Mouse (Mus musculus) kidney, postnatal 14 days (tissue): ENCODE data around the gene 1110008P14Rik.

Experiments
- DNase-seq: peaks from one replicate; pipeline ENCODE4 v3.0.0; 2022; ENCODE audit warnings: mixed read lengths

The 1110008P14Rik gene

DNA sequence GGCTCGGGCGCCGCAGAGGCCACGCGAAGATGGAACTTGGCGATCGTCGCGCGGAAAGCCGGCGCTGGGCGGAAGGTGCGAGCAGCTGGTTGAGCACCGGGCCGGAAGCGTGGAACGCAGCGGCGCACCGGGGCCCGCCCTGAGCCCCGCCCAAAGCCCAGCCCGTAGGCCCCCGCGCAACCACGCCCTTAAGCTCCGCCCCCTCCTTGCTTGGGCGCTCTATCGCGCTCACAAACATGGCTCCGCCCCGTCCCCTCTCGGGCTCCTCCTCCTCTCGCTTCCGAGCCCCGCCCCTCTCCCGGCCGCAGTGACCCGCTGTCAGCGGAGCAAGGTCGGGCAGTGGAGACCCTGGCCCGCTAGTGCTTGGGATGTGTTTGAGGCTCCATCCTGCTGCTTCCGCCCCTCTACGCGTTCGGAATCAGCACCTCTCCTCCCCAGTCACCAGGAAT, at the start of gene 1110008P14Rik:
1110008P14Rik (minus strand) TSS at position 164 of the 449 bp plus-strand sequence.
- DNase-seq: peak; percentile 96

DNA sequence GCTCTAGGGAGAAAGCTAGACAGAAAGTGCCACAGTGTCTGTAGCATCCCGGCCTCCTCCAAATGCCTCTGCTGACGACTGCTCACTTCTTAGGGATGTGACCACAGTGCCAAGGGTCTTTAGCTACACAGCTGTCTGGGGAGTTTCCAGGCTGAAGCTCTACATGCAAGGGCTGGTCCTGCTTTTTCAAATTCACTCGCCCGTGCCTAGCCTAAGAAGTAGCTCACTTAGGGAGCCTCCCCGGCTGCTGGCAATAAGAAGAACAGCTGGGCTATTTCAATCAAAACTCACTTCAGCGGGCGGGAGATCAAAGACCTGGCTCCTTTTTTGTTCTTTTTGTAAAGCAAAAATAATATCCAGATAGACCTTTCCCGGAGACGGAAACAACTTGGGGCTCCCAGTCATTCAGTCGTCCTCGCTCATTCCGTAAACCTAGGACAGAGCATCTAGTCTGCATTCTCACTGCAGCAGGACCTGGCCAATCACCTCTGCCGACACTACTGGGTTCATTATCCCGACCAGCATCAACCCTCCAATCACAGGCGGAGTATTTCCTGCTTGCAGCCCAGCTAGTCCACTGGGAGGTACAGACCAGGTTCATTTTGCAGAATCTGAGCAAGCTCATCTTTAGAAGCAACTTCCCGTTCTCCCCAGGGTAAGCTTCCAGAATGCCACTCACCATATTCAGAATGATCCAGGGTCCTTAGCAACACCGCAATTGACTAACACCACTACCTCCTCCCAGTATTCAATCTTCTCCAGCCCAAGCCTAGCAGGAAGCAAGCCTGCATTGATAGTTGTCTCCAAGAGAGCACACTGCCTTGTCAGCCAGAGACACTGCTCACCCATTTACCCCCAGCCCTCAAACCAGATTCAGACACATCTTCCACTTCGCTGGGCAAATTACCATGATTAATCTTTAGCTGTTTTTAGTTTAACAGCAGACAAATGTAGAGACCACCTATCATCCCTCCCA, 49.3 kb upstream of the 1110008P14Rik start:
- peak; percentile 85 for DNase-seq

DNA sequence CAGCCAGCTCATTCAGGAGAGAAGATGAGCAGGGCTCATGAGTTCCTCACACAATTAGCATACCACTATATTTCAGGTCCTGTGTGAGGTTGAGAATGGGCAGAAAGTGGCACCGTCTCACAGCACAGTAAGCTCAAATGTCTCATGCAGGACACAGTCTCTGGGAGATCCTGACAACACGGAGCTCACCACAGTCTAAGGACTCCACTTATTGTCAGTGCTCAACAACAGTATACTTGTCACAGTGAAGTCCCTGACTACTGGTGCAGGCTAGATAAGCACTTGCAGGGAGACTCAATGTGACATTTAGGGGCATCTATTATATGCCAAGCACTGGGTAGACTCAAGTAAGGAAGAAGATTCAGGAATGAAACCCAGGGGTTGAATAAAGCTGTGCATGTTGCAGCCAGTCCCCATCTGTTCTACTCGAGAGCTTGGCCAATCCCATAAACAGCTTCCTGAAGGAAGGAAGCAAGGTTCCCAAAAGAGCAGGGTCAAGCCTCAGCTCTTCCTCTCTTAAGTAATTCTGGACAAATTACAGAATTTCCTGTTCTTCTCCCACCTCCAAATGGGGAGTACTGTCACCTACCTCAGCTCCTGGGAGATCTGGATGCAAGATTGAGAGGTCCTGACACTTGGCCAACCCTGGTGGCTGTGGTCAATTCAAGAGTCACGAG, 47.6 kb upstream of the 1110008P14Rik start:
- DNase-seq: no peak

DNA sequence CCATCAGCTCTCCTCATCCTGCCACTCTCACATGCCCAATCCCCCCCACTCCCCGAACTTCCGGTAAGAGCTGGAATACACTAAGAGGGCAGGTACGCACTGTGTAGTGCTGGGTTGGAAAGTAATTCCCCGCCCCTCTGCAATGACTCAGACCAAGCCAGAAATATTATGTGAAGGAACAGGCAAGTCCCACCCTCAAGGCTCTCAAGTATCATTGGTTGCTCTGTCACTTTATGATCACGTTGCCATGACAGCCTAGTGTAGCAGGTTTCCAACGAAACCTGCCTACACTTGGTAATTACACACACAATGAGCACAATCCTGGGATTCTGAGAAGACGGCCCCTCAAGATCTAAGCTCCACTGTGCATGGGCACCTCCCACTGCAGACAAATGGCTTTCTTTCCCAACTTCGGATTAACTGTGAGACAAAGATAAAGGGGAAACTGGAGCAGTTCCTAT, 46.6 kb upstream of the 1110008P14Rik start:
- no peak for DNase-seq

DNA sequence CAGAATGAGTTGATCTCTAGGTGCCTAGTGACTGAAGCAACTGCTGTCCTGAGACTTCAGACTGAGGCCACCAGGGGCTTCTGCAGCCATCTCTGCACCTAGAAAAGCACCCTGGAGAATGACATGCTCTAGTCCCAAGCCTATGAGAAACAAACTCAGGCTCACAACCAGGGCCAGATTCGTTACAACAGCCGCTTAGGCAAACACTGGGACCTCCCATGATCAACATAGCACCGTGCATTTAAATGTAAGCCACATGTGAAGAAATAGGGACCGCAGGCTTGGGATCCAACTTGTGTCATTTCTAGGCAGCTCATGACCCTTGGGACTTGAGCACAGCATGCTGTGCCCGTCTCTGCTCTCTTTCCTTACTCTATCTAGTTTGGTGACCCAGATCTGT, 46.0 kb upstream of the 1110008P14Rik start:
- DNase-seq: no peak

DNA sequence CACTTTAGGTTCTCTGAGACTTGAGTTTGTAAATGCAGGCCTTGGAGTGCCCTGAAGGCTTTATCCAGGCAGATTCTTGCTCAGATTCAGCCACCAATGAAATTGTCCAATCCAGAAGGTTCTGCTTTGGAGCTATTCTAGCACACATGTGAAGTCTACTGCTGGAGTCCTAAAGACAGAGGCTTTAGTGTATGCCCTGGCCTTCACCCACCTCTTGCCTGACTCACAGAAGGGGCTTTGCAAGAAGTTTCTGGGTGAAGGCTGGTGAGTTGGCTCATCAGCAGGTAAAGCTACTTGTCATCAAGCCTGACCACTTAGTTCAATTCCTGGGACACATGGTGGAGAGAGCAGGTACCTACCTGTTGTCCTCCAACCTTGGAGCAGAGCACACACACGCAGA, 44.4 kb upstream of the 1110008P14Rik start:
- DNase-seq: no peak

DNA sequence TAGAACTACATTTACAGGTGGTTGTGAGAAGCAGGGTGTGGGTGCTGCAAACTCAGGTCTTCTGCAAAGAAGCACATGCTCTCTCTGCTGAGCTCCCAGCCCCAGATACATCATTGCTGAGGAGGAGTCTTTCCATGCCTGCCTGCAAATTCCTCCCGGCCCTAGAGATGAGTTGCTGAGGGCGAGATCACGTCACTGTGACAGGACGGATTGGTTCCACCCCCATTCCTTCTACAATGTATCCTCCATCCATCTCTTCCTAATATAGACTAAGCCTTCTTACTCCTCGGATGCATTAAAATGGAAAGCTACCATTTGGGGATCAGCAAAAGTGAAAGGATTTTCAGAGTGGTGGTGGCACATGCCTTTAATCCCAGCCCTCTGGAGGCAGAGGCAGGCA, 43.8 kb upstream of the 1110008P14Rik start:
- DNase-seq: no peak

DNA sequence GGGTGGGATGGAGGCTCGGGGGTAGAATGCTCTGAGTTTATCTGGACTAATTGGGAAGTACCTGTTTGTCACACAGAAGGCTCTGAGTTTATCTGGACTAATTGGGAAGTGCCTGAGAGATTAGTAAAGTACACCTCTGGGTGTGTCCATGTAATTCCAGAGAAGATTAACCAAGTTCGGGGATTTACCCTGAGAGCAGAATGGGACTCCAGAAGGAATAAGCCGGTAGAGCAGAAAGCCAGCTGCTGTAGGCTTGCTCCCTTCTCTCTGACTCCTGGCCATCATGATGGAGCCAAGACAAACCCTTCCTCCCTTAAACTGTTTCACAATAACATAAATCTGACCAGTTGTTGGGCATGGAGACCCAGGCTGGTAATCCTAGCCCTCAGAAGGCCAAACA, 43.1 kb upstream of the 1110008P14Rik start:
- no peak for DNase-seq

DNA sequence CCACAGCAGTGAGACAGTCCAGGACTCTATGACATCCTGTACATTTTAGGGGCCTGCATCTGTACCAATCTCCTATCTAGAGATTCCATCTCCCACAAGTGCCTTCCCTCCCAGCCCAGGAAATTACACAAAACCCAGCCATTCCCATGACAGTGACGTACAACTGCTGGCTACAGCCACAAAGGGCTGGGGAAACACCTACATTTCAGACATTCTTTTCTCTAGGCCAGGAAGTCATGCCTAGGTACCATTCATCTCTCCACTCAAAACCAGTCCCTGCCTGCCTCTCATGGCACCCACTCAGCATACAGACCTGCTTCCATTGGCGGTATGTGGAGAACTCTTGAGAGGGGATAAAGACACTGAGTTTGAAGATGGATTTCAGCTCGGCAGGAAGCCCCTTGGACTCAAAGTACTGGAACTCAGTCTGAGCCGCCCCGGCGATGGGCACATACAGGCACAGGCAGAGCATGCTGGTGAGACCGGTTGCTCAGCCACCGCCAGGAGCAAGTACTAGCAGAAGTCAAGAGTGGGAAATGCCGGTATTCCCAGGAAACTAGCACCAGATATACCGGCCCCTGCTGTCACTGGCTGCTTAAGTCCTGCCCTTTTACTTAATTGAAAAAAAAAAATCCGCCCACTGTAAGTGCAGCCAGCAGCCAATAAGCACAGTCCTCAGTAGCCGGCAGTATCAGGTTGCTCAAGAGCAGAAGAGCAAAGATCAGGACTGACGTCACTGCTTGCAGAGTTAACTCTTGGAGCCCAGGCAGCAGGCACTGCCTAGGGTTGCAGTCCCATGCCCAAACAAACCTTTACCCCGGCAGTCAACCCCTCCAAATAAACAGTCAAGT, 42.0 kb upstream of the 1110008P14Rik start:
- peak; percentile 93 for DNase-seq

DNA sequence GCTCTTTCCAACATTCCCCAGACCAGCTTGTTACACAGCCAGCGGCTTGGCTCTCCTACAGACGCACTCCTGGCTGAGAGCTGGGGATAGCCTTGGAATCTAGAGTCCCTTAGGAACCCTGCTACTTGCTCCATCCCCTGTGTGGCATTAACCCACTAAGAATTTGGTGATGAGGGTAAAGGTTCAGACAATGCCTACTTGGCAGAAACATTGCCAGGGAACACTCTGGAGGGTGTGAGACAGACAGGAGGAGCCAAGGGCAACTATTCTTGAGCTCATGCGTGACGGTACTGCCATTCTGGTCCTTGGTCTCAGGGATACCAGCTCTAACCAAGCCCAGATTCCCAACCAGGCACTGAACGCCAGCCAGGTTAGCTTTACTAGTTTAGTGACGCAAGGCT, 40.1 kb upstream of the 1110008P14Rik start:
- DNase-seq: peak; percentile 75

DNA sequence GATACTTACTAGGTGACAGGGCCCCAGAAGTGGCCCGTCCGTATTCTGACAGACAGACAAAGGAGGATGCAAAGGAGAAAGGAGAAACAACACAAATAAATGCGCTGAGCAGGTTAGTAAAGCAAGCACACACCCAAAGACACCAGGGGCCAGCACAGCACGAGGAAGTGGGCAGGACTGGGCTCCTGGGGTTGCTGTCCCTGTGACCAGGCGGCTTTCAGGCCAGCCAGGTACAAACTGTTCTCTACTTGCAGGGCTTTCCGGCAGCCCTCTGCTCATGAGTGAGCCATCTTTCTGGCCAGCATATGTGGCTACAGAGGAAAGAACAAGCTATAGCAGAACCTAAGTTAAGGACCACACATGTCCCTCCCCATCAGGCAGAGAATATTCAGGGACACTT, 38.9 kb upstream of the 1110008P14Rik start:
- no peak for DNase-seq

DNA sequence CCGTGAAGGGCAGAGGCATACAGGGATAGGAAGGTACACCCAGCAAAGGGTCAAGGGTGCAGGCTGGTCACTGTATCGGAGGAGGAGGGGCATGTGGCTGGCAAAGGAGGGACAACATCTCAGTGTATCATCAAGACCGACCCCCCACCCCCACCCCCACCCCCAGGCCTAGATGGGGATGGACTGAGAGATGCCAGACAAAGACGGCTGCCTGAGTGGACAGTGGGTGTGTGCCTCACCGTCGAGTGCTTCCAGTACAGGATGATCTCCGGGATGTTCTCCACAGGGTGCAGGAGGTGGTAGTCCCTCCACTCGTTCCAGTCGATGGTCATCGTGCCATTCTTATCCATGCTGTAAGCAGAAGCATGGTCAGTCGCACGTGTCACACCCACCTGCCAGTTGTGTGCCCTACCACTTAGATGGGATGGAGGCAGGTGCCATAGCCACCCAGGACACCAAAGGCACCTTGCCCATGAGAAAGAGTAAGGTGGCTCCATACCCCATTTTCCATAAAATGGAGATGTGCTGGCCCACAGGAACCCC, 38.4 kb upstream of the 1110008P14Rik start:
- no peak for DNase-seq

DNA sequence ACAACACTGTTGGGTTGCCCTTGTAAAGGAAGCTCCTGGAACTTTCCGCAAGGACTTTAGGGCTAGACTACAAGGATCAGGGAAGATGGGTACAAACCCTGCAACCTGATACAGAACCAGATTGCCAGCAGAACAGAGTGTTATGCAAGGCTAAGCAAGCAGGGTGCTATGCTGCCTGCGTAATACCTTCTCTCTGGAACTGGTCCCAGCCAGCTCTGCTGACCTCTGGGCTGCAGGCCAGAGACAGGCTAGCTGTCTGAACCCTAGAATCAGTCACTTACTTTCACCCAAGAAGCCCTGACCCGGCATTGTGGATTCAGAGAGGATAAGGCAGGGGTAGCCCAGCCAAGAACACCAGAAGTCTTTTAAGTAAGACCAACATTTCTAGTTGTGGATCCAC, 37.6 kb upstream of the 1110008P14Rik start:
- DNase-seq: peak; percentile 91

DNA sequence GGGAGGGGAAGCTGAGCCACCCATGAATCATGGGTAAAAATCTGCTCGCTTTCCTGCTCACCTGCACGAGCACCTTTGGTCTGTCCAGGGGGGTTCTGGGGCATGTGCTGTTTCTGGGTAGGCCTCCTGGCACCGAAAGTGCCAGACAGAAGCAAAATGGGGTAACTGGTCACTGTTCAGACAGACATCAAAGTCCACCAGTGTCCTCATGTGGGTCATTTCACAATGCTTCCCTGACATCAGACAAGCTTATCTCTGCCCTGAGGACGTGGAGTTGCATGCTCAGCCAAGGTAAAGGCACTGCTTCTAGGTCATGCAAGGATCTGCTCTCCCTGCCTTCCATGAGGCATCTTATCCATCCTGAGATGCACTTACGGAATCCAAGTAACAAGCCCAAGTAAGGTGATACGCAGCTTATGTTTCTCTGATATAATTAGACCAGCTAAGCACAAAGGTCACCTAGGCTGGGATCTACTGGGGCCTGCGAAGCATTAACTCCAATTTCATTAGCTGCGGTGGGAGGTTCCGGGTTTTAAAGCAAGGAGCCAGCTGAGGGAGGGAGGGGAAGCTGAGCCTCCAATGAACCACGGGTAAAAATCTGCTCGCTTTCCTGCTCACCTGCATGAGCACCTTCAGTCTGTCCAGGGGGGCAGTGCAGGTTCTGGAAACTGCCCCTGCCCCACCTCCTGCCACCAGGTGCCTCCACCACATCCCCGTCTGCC, 36.9 kb upstream of the 1110008P14Rik start:
- DNase-seq: peak; percentile 71

DNA sequence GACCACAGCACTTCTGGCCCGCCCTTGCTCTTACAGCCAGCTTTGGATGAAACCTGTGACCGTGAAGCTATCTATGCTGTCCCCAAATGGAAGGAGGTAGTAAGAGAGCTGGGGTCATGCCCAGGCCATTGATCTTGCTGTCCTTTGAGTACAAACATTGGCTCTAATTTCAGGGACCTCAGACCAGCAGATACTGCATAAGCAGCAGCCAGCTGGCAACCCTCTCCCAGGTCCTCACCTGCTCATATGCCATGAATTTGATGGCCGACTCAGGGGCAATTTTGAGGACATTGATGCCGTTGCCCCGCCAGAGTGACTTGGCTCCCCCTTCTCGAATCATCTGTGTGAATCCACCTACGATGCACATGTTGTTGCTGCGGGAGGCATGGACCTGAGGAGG, 35.7 kb upstream of the 1110008P14Rik start:
- DNase-seq: no peak

DNA sequence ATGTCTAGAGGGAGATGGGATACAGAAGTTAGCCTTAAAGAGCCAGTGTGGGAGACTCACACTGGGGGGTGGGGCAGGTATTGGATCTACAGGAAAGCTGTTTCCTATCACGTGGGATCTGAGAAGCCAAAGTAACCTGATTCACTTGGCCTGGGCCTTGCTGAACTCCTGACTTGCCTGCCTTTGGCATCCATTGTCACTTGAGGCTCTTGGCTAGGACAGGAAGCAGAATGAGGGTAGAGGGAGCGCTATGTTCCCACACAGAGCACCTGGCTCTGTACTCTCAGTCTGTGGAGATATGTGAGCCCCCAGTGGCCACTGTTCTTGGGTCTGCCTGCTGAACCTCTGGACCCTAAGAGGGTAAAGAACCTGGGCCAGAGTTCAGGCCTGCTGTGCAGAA, 34.8 kb upstream of the 1110008P14Rik start:
- DNase-seq: no peak

DNA sequence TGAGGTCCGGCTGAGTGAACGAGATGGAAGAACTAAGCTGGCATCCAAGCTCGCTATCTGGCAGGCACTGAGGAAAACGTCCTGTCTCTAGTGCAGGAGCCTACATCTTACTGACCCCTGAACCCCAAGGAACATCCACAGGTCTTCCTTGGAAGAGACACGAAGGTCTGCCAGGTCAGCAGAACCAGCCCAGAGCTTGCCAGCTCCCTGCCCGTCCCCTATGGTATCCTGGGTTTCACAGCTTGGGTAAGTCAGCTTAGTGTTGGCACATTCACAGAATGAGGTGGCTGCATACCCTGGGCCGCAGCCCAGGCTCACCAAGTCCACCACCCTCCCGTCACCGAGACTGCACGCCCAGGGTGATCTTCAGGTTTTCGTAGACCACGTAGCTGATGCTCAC, 34.1 kb upstream of the 1110008P14Rik start:
- DNase-seq: no peak

DNA sequence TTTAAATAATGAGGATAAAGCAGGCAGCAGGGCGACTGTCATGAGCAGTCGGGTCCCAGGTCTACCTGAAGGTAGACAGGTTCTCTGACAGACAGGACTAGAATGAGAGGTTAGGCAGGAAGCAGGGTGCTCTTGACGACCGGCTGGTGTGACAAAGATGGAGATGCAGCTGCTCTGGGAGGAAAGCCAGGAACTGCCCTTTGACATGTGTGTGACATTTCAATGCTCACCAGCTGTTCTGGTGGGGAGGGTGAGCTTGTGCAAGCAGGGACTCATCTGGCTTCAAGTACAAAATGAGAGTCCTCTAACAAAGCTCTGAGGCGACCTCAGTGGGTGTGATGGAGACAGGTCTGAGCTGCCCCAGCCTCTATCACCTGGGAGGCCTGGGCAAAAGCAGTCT, 32.2 kb upstream of the 1110008P14Rik start:
- peak; percentile 74 for DNase-seq

DNA sequence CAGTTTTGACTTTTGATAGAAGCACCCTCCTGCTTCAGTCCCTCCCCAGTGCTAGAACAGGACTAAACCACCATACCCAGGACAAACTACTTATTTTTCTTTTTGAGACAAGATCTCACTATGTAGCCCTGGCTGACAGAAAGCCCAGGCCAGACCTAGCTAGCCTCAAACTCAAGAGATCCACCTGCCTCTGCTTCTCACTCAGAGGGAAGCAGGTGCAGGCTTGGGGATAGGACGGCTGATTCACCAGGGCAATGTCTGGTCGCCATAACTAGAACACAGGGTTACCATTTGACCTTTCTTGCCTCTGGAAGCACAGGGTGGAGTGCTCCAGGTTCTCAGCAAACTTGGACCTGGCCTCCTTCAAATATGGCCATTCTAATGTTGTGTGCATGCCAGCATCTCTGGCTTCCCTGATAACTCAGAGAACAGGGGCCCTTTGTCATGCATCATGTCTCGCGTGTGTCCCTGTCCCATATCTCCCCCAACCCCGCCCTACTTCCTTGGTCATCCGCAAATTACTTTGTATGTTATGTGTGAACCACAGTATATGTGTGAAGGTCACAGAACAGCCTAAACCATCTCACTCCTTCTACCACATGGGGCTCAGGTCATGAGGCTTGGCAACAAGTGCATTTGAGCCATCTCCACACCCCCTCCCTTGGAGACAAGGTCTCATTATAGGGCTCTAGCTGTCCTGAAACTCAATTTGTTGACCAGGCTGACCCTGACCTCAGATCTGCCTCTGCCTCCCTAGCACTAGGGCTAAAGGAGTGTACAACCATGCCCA, 31.2 kb upstream of the 1110008P14Rik start:
- no peak for DNase-seq

DNA sequence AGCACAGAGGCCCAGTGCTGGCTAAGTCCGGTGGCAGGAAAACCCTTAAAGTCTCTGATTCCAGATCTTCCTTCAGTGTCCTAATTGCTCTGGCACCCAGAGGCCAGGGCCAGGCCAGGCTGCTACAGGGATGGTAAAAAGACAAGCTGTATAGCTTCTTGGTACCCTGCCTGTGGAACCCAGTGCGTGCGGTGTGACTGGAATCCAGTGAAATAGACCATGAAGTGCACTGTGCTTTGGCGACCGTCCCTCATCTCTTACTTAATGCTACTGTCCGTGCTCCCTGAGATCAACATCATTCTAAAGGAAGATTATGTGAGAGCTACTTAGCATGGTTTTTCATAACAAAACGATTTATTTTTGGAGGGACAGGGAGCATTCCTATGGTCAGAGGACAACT, 29.7 kb upstream of the 1110008P14Rik start:
- DNase-seq: no peak
